7 mouse cellular contexts compared by ENCODE assay signal in the genomic region with DNA sequence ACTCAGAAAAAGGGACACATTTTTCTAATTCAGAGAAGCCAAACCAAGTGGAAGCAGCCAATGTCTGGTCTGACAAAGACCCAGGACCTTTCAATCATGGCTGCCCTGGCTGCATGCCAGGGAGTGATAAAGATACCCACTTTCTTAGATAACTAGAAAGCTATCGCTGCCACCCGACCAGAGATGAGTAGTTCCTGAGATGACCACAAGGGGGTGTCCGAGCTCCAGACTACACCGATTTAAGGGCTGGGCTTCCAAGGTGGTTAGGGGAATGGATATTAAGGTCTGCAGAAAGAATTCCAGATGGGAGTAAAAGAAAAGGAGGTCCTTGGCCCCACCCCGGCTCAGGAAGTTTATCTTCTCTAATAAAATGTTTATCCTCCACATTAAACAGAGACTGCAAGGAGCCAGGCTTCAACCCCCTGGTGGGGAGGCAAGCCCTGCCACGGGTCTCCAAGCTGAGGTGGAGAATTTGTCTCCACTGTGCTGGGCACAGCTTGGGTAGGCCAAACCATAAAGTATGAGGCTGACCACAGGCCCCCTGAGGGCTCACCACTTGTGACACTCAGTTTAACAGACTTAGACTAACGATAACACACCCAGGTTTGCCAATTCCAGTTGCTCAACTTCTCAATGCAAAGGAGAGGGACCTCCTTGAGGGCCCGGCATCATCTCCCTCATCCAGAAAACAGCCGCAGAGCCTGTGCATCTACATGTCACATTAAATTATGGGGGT. TPM values are rescaled to one million over a fixed set of nuclear protein-coding genes. Genes with fewer than 3 reads are reported as not detected.
DNase-seq lines count a peak whose midpoint lies in the region; ATAC-seq lines count a peak whose summit lies in the region.

No protein-coding gene starts in this region.

- H3K4me3 ChIP-seq in forebrain, embryonic 12.5 days (replicated peaks): peak overlapping the region; percentile 11

- H3K9ac ChIP-seq in forebrain, embryonic 12.5 days: peak overlapping the region; percentile 39

- peak overlapping the region; percentile 39 for H3K4me2 ChIP-seq in forebrain, embryonic 12.5 days

- no peaks in the 10 kb centered on the region for H3K27me3 ChIP-seq in forebrain, embryonic 12.5 days

- H3K9me3 ChIP-seq in forebrain, embryonic 12.5 days: no peaks in the 10 kb centered on the region

- peaks cover 55% of the 10 kb centered on the region for H3K4me1 ChIP-seq in forebrain, embryonic 12.5 days

- WGBS in forebrain, embryonic 12.5 days: 38% methylated on average over 9 of the region's 9 CpGs

- peaks cover 30% of the 10 kb centered on the region for H3K36me3 ChIP-seq in forebrain, embryonic 12.5 days (replicated peaks)

- ATAC-seq in forebrain, embryonic 12.5 days (ENCODE audit: low FRiP score): no peak

- DNase-seq in Muller cell, postnatal 12 days (ENCODE audit: inconsistent ontology term): peak; percentile 77
- peak; percentile 73 for DNase-seq in c-Kit-positive CD71-negative TER-119-negative erythroid progenitor cells, embryonic 14.5 days (ENCODE audit: low read depth)
- peak; percentile 86 for DNase-seq in heart, postnatal 4 days
- DNase-seq in layer of hippocampus, postnatal 25 days (ENCODE audit: extremely low spot score in 1 of 2, low spot score in 1 of 2): peak; percentile 80 to 91
- peak; percentile 72 for DNase-seq in lung, postnatal 25 days (ENCODE audit: low spot score)
- peak; percentile 82 for DNase-seq in right cerebral cortex, postnatal 14 days

- no peak overlapping the region for H3K27ac ChIP-seq in forebrain, embryonic 12.5 days

RNA-seq across cellular contexts. Expression of a gene that starts 2.5 kb away (rescaled TPM):
- 0.58 and 0.73 TPM in 2 replicates for polyA plus RNA-seq in forebrain, embryonic 12.5 days (2016; fragmentation: Nextera tagmentation; extraction: Ambion mirVana)
- total RNA-seq in heart, postnatal 4 days (2021): 1 to 10 TPM; 8.5 to 9.7 TPM
- 10 to 100 TPM; 13.6 to 16.8 TPM for total RNA-seq in layer of hippocampus, postnatal 25 days (2021)

RNA-seq across cellular contexts. Expression of a gene that starts 3.8 kb away (rescaled TPM):
- polyA plus RNA-seq in forebrain, embryonic 12.5 days (2016; fragmentation: Nextera tagmentation; extraction: Ambion mirVana): 0.14 and 0.36 TPM in 2 replicates
- not detected for total RNA-seq in heart, postnatal 4 days (2021)
- total RNA-seq in layer of hippocampus, postnatal 25 days (2021): under 1 TPM in 1 of 2 experiments, not detected in 1; 0.28 TPM

RNA-seq across cellular contexts. Expression of a gene that starts 3.8 kb away (rescaled TPM):
- 69.6 and 69.9 TPM in 2 replicates for polyA plus RNA-seq in forebrain, embryonic 12.5 days (2016; fragmentation: Nextera tagmentation; extraction: Ambion mirVana)
- 10 to 100 TPM; 22.3 to 24.7 TPM for total RNA-seq in heart, postnatal 4 days (2021)
- 10 to 100 TPM; 30.3 to 33.0 TPM for total RNA-seq in layer of hippocampus, postnatal 25 days (2021)

RNA-seq across cellular contexts. Expression of a gene that starts 8.0 kb away (rescaled TPM):
- polyA plus RNA-seq in forebrain, embryonic 12.5 days (2016; fragmentation: Nextera tagmentation; extraction: Ambion mirVana): 0.27 and 0.33 TPM in 2 replicates
- total RNA-seq in heart, postnatal 4 days (2021): not detected
- under 1 TPM; 0.31 to 0.49 TPM for total RNA-seq in layer of hippocampus, postnatal 25 days (2021)

RNA-seq across cellular contexts. Expression of a gene that starts 24.7 kb away (rescaled TPM):
- 13.4 and 14.2 TPM in 2 replicates for polyA plus RNA-seq in forebrain, embryonic 12.5 days (2016; fragmentation: Nextera tagmentation; extraction: Ambion mirVana)
- 100 to 1,000 TPM; 204 to 213 TPM for total RNA-seq in heart, postnatal 4 days (2021)
- 10 to 100 TPM; 22.5 to 29.3 TPM for total RNA-seq in layer of hippocampus, postnatal 25 days (2021)
